Mouse (Mus musculus) cortical plate, adult 2 months (tissue): Measurements from ENCODE around the gene Sema6b. TPM values are rescaled to one million over a fixed set of nuclear protein-coding genes. Genes with fewer than 3 reads are reported as not detected.

Experiments used
- H3K27ac ChIP-seq: fragments of 200-500 bp; 2 replicates; pipeline ENCODE4 v1.5.1; 2012; ENCODE audit warnings: low read length, control low read depth, inconsistent platforms; ENCODE audit not compliant: insufficient read depth
- H3K4me1 ChIP-seq: fragments of 200-500 bp; 2 replicates; pipeline ENCODE4 v1.6.1; 2011; ENCODE audit warnings: low read length; ENCODE audit not compliant: control insufficient read depth, insufficient read depth
- H3K4me3 ChIP-seq: fragments of 200-500 bp; 2 replicates; pipeline ENCODE4 v1.5.1; 2011; ENCODE audit warnings: mild to moderate bottlenecking, low read length, control low read depth; ENCODE audit not compliant: insufficient read depth
- CTCF ChIP-seq: fragments of 200-500 bp; IDR thresholded peaks from 2 replicates; pipeline ENCODE4 v1.5.1; 2011; ENCODE audit warnings: mild to moderate bottlenecking, control low read depth, low read length; ENCODE audit not compliant: insufficient read depth; ENCODE audit errors: extremely low read depth
- POLR2A ChIP-seq: fragments of 200-500 bp; IDR thresholded peaks from 2 replicates; pipeline ENCODE4 v1.6.1; 2011; ENCODE audit warnings: mild to moderate bottlenecking, low read length, control low read depth; ENCODE audit not compliant: insufficient read depth; ENCODE audit errors: extremely low read depth
- polyA plus RNA-seq: library from polyadenylated mRNA; depleted of rRNA; stranded (reverse); fragments of >200 nt; gene quantifications from 2 replicates; pipeline ENCODE4 v1.2.3, GENCODE M21; 2012; rRNA removed

Gene Sema6b
- polyA plus RNA-seq, 1 experiment, result 87.3 TPM

DNA sequence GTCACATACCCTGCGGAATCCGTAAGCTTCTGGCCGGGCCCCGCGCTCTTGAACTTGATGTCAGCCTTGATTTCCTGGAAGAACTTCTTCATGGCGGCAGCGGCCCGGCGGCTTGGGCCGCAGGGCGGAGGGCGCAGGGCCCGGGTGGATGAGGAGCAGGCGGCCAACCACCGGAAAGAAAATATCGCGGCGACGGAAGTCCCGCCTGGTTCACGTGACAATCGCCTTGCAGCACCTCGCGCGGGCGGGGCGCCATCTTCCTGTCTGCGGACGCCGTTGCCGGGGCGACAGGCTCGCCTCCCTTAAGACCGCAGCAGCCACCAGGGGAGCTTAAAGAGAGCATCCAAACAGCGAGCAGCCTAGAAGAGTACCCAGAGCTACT lies 65.3 kb downstream of the Sema6b start, which contains the start of gene Ubxn6:
Gene Ubxn6 (minus strand): TSS at position 202 of the 382 bp plus-strand sequence.
- H3K4me1 ChIP-seq, result peaks cover 2% of the 10 kb centered on the region; the same call in 1 of the 2 replicates
- TF ChIP-seq POLR2A, result peak; percentile 61
- TF ChIP-seq CTCF, result 0 out of 2 replicates have a peak, but pooled peaks have one; percentile 12
- peak within 1 kb of the TSS; percentile 95 for H3K27ac ChIP-seq
- H3K4me3 ChIP-seq, result peak within 1 kb of the TSS; percentile 86

DNA sequence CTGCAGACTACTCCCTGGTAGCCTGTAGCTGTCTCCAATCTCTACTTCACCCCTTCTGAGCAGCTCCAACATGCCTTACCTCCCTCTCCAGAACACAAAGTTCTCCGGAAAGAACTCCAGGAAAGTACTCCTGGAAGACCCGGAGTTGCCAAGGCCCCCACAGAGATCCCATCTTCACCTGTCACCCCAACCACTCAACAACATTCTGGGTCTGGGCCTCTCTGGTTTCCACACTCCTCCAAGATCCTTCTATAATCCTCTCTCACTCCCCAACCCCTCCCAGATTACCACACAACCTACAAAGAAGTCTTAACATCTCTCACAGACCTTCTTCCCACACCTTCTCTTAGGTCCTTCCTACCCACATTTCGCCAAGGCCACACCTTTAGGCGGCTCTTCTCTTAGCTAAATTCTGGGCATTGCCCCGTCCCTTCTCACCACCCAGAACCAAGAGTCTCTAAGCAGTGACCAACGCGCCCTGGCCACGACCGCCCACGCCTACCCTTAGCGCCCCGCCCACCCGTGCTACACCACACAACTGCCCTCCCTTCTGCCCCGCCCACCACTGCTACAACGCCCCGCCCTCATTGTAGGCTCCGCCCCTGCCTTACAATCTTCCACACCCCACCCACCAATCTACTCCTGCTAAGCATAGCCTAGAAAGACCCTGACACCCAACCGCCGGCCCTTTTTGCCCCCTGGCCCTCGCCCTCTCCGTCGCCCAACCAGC lies 65.9 kb downstream of the Sema6b start:
- TF ChIP-seq POLR2A (no peak), CTCF (no peak)
- Histone ChIP-seq H3K4me3 (peak overlapping the region; percentile 86), H3K27ac (peak overlapping the region; percentile 95), H3K4me1 (peaks cover 2% of the 10 kb centered on the region; the same call in 1 of the 2 replicates)

Other genes starting within 250 kb of the Sema6b start
- 5.6 and 6.0 TPM in 2 replicates for gene Zfp959, start 248.2 kb downstream of the Sema6b start, polyA plus RNA-seq
- gene Zfp119b, start 190.8 kb downstream of the Sema6b start, polyA plus RNA-seq, result 2.5 and 3.2 TPM in 2 replicates
- gene Ebi3, start 187.7 kb downstream of the Sema6b start, polyA plus RNA-seq, result 2.1 and 2.3 TPM in 2 replicates
- 9.1 and 11.0 TPM in 2 replicates for gene Yju2, start 181.2 kb downstream of the Sema6b start, polyA plus RNA-seq
- gene Shd, start 169.9 kb downstream of the Sema6b start, polyA plus RNA-seq, result 74.8 and 83.5 TPM in 2 replicates
- gene Fsd1, start 153.8 kb downstream of the Sema6b start, polyA plus RNA-seq, result 76.7 and 91.0 TPM in 2 replicates
- gene Stap2, start 134.8 kb downstream of the Sema6b start, polyA plus RNA-seq, result 6.0 TPM in 2 replicates
- 142 and 154 TPM in 2 replicates for gene Mpnd, start 134.6 kb downstream of the Sema6b start, polyA plus RNA-seq
- 56.5 and 59.4 TPM in 2 replicates for gene Sh3gl1, start 103.7 kb downstream of the Sema6b start, polyA plus RNA-seq
- gene Chaf1a, start 99.9 kb downstream of the Sema6b start, polyA plus RNA-seq, result 2.6 and 2.8 TPM in 2 replicates
- gene Ubxn6, start 65.3 kb downstream of the Sema6b start, polyA plus RNA-seq, result 109 and 120 TPM in 2 replicates
- gene Hdgfl2, start 60.7 kb downstream of the Sema6b start, polyA plus RNA-seq, result 126 and 148 TPM in 2 replicates
- gene Plin4, start 30.5 kb downstream of the Sema6b start, polyA plus RNA-seq, result 0.73 and 1.2 TPM in 2 replicates
- gene Plin5, start 22.7 kb downstream of the Sema6b start, polyA plus RNA-seq, result 0.55 and 0.67 TPM in 2 replicates
- gene Lrg1, start 18.3 kb downstream of the Sema6b start, polyA plus RNA-seq, result 2.6 and 3.1 TPM in 2 replicates
- gene Tnfaip8l1, start 22.1 kb upstream of the Sema6b start, polyA plus RNA-seq, result 7.5 and 8.5 TPM in 2 replicates
- 43.3 and 45.8 TPM in 2 replicates for gene Mydgf, start 43.6 kb upstream of the Sema6b start, polyA plus RNA-seq
- 51.2 and 52.0 TPM in 2 replicates for gene Dpp9, start 78.6 kb upstream of the Sema6b start, polyA plus RNA-seq
- 23.3 and 24.1 TPM in 2 replicates for gene Fem1a, start 116.5 kb upstream of the Sema6b start, polyA plus RNA-seq
- gene Ticam1, start 136.4 kb upstream of the Sema6b start, polyA plus RNA-seq, result 4.2 and 4.8 TPM in 2 replicates
- gene Plin3, start 152.5 kb upstream of the Sema6b start, polyA plus RNA-seq, result 8.4 and 10.1 TPM in 2 replicates
- not detected in 2 replicates for gene Arrdc5, start 159.9 kb upstream of the Sema6b start, polyA plus RNA-seq
- 1.1 and 1.8 TPM in 2 replicates for gene Uhrf1, start 163.0 kb upstream of the Sema6b start, polyA plus RNA-seq
- 43.5 and 45.0 TPM in 2 replicates for gene Kdm4b, start 185.7 kb upstream of the Sema6b start, polyA plus RNA-seq